Mouse (Mus musculus) MEL (cell line): Measurements from ENCODE around the gene Msgn1. TPM values are rescaled to one million over a fixed set of nuclear protein-coding genes. Genes with fewer than 3 reads are reported as not detected.

Source experiments
- polyA plus RNA-seq, 2 experiments: library from polyadenylated mRNA; stranded (reverse) in 1 of 2; unstranded in 1 of 2; fragments of >175 nt in 1 of 2; fragments of >200 nt in 1 of 2; gene quantifications; 2 replicates each; pipeline versions ENCODE4 v1.2.1 to v1.2.4; 2012; ENCODE audit warnings: low replicate concordance in 2 of 2, low read depth in 1 of 2; ENCODE audit not compliant: insufficient read length in 2 of 2, insufficient read depth in 1 of 2, missing spikeins in 1 of 2
- total RNA-seq: library from RNA; depleted of rRNA; stranded (reverse); fragments of 300-350 nt; gene quantifications from 2 replicates; pipeline ENCODE4 v1.2.3, GENCODE M21; 2012; rRNA removed

Gene Msgn1
- total and polyA plus RNA-seq, 3 experiments = not detected

Other genes with a start within 250 kb of the Msgn1 start
- gene Kcns3, start 57.9 kb downstream of the Msgn1 start, total RNA-seq = not detected in 2 replicates
- not detected for gene Kcns3, start 57.9 kb downstream of the Msgn1 start, polyA plus RNA-seq
- gene Gen1, start 56.8 kb upstream of the Msgn1 start, total RNA-seq = 11.9 and 15.0 TPM in 2 replicates
- 10 to 100 TPM in 1 of 2 experiments, not detected in 1; 10.7 TPM for gene Gen1, start 56.8 kb upstream of the Msgn1 start, polyA plus RNA-seq
- 46.7 and 54.7 TPM in 2 replicates for gene Smc6, start 56.9 kb upstream of the Msgn1 start, total RNA-seq
- 100 to 1,000 TPM in 1 of 2 experiments, 10 to 100 TPM in 1; 63.3 to 170 TPM for gene Smc6, start 56.9 kb upstream of the Msgn1 start, polyA plus RNA-seq
- gene Vsnl1, start 227.6 kb upstream of the Msgn1 start, total RNA-seq = not detected in 2 replicates
- gene Vsnl1, start 227.6 kb upstream of the Msgn1 start, polyA plus RNA-seq = not detected
- not detected in 2 replicates for gene Rad51ap2, start 247.1 kb upstream of the Msgn1 start, total RNA-seq
- not detected for gene Rad51ap2, start 247.1 kb upstream of the Msgn1 start, polyA plus RNA-seq